Mouse (Mus musculus) liver, embryonic 12.5 days (tissue): ENCODE results near the gene Cat. TPM values are rescaled to one million over a fixed set of nuclear protein-coding genes. Genes with fewer than 3 reads are reported as not detected.

Source experiments
- ATAC-seq: fragments of 200-750 bp; cut with Nextera tagmentation; 2 replicates; pipeline ENCODE4 v1.8.0; 2017; ENCODE audit warnings: moderate number of reproducible peaks, mild to moderate bottlenecking, moderate library complexity
- H3K27ac ChIP-seq: fragments of 300-500 bp; sonication (generic); 2 replicates; pipeline ENCODE4 v1.5.1; 2016; ENCODE audit warnings: mild to moderate bottlenecking
- H3K27me3 ChIP-seq: fragments of 300-500 bp; sonication (generic); replicated peaks from 2 replicates; pipeline ENCODE4 v1.6.1; 2016; ENCODE audit warnings: mild to moderate bottlenecking, moderate library complexity
- H3K36me3 ChIP-seq: fragments of 300-500 bp; sonication (generic); 2 replicates; pipeline ENCODE4 v1.6.1; 2016; ENCODE audit warnings: mild to moderate bottlenecking, moderate library complexity
- H3K4me1 ChIP-seq: fragments of 300-500 bp; sonication (generic); 2 replicates; pipeline ENCODE4 v1.6.1; 2016
- H3K4me2 ChIP-seq: fragments of 300-500 bp; sonication (generic); 2 replicates; pipeline ENCODE4 v1.6.1; 2016; ENCODE audit warnings: mild to moderate bottlenecking, moderate library complexity
- H3K4me3 ChIP-seq: fragments of 300-500 bp; sonication (generic); 2 replicates; pipeline ENCODE4 v1.5.1; 2016; ENCODE audit warnings: mild to moderate bottlenecking, moderate library complexity
- H3K9ac ChIP-seq: fragments of 300-500 bp; sonication (generic); 2 replicates; pipeline ENCODE4 v1.6.1; 2016; ENCODE audit warnings: mild to moderate bottlenecking, moderate library complexity
- H3K9me3 ChIP-seq: fragments of 300-500 bp; sonication (generic); replicated peaks from 2 replicates; pipeline ENCODE4 v1.6.1; 2016; ENCODE audit warnings: mild to moderate bottlenecking, moderate library complexity
- WGBS: fragments of 180-500 bp; shearing (Covaris S2); methylation state at CpG from one replicate; pipeline ENCODE4 v1.1.7; 2016; ENCODE audit not compliant: insufficient replicate concordance; 5-methylcytosine and 5-hydroxymethylcytosine counted together
- polyA plus RNA-seq: library from polyadenylated mRNA; unstranded; fragments of >200 nt; fragmentation: Nextera tagmentation; extraction: Ambion mirVana; gene quantifications from 2 replicates; pipeline ENCODE4 v1.2.1, GENCODE M21; 2016

Cat gene
- polyA plus RNA-seq, 1 experiment from 2014 or later, result 127 TPM

- no peak overlapping the region for H3K9ac ChIP-seq
- H3K4me3 ChIP-seq, result no peak overlapping the region
- 94% methylated on average over 7 of the region's 7 CpGs for WGBS
- no peak overlapping the region for H3K4me2 ChIP-seq
- ATAC-seq, result no peak
- H3K27ac ChIP-seq, result no peak overlapping the region
- peaks cover 91% of the 10 kb centered on the region for H3K36me3 ChIP-seq
- peaks cover 18% of the 10 kb centered on the region for H3K4me1 ChIP-seq
- no peaks in the 10 kb centered on the region for H3K27me3 ChIP-seq
- no peaks in the 10 kb centered on the region for H3K9me3 ChIP-seq
Observed at GRCm38 (mm10) chr2:103455748-103456147, 29.2 kb downstream of the Cat start.

GRCm38 (mm10) chr2:103452550-103452949 lies 32.4 kb downstream of the Cat start:
- H3K4me3 ChIP-seq, result no peak overlapping the region
- no peaks in the 10 kb centered on the region for H3K27me3 ChIP-seq
- no peaks in the 10 kb centered on the region for H3K4me1 ChIP-seq
- H3K27ac ChIP-seq, result no peak overlapping the region
- no peak for ATAC-seq
- no peak overlapping the region for H3K9ac ChIP-seq
- peaks cover 59% of the 10 kb centered on the region for H3K36me3 ChIP-seq
- WGBS, result 78% methylated on average over 5 of the region's 5 CpGs
- no peak overlapping the region for H3K4me2 ChIP-seq
- H3K9me3 ChIP-seq, result no peaks in the 10 kb centered on the region

- 82% methylated on average over 8 of the region's 8 CpGs for WGBS
- no peaks in the 10 kb centered on the region for H3K9me3 ChIP-seq
Observed at GRCm38 (mm10) chr2:103450267-103450666, 34.7 kb downstream of the Cat start.

GRCm38 (mm10) chr2:103449813-103450212 lies 35.1 kb downstream of the Cat start:
- H3K4me3 ChIP-seq, result no peak overlapping the region
- H3K4me1 ChIP-seq, result no peaks in the 10 kb centered on the region
- no peak; the same call in 1 of the 2 replicates for ATAC-seq
- H3K36me3 ChIP-seq, result peaks cover 34% of the 10 kb centered on the region
- no peak overlapping the region for H3K4me2 ChIP-seq
- no peaks in the 10 kb centered on the region for H3K9me3 ChIP-seq
- peaks cover 4% of the 10 kb centered on the region for H3K27me3 ChIP-seq
- H3K9ac ChIP-seq, result no peak overlapping the region
- no peak overlapping the region for H3K27ac ChIP-seq
- 77% methylated on average over 7 of the region's 7 CpGs for WGBS

More at GRCm38 (mm10) chr2:103450267-103450666, 34.7 kb downstream of the Cat start:
- Histone ChIP-seq H3K27me3 (peaks cover 4% of the 10 kb centered on the region), H3K27ac (no peak overlapping the region), H3K4me3 (no peak overlapping the region), H3K36me3 (peaks cover 38% of the 10 kb centered on the region), H3K4me2 (no peak overlapping the region), H3K4me1 (no peaks in the 10 kb centered on the region), H3K9ac (no peak overlapping the region)
- no peak for ATAC-seq

GRCm38 (mm10) chr2:103448947-103449560 lies 35.9 kb downstream of the Cat start:
- no peak overlapping the region for H3K4me3 ChIP-seq
- 56% methylated on average over 14 of the region's 14 CpGs for WGBS
- H3K9me3 ChIP-seq, result no peaks in the 10 kb centered on the region
- no peak for ATAC-seq
- no peak overlapping the region for H3K9ac ChIP-seq
- H3K4me2 ChIP-seq, result no peak overlapping the region
- peaks cover 26% of the 10 kb centered on the region for H3K36me3 ChIP-seq
- peaks cover 4% of the 10 kb centered on the region for H3K27me3 ChIP-seq
- H3K4me1 ChIP-seq, result no peaks in the 10 kb centered on the region
- H3K27ac ChIP-seq, result no peak overlapping the region

- 85% methylated on average over 6 of the region's 6 CpGs for WGBS
- Histone ChIP-seq H3K9me3 (no peaks in the 10 kb centered on the region), H3K4me1 (no peaks in the 10 kb centered on the region), H3K4me3 (no peak overlapping the region), H3K27me3 (peaks cover 4% of the 10 kb centered on the region), H3K27ac (no peak overlapping the region), H3K36me3 (no peaks in the 10 kb centered on the region), H3K4me2 (no peak overlapping the region), H3K9ac (no peak overlapping the region)
- no peak for ATAC-seq
Observed at GRCm38 (mm10) chr2:103446326-103446725, 38.6 kb downstream of the Cat start.

- Histone ChIP-seq H3K4me1 (no peaks in the 10 kb centered on the region), H3K9ac (no peak overlapping the region), H3K27ac (no peak overlapping the region), H3K4me3 (no peak overlapping the region), H3K36me3 (no peaks in the 10 kb centered on the region), H3K27me3 (peaks cover 4% of the 10 kb centered on the region), H3K9me3 (no peaks in the 10 kb centered on the region), H3K4me2 (no peak overlapping the region)
- no peak for ATAC-seq
- 45% methylated on average over 6 of the region's 6 CpGs for WGBS
Observed at GRCm38 (mm10) chr2:103445776-103446175, 39.2 kb downstream of the Cat start.

GRCm38 (mm10) chr2:103439710-103440109 lies 45.2 kb downstream of the Cat start:
- Histone ChIP-seq H3K27ac (no peak overlapping the region), H3K4me2 (peak overlapping the region; percentile 39), H3K27me3 (no peaks in the 10 kb centered on the region; the same call in 1 of the 2 replicates), H3K9me3 (no peaks in the 10 kb centered on the region), H3K36me3 (no peaks in the 10 kb centered on the region), H3K4me3 (no peak overlapping the region), H3K9ac (no peak overlapping the region), H3K4me1 (0 out of 2 replicates have a peak, but pooled peaks cover 5% of the 10 kb centered on the region)
- 0 out of 2 replicates have a peak, but pooled peaks have one; percentile 44 for ATAC-seq
- WGBS, result 3% methylated on average over 12 of the region's 12 CpGs

GRCm38 (mm10) chr2:103439071-103439622 lies 45.8 kb downstream of the Cat start:
- H3K36me3 ChIP-seq, result no peaks in the 10 kb centered on the region
- 74% methylated on average over 11 of the region's 11 CpGs for WGBS
- no peak overlapping the region for H3K9ac ChIP-seq
- H3K27ac ChIP-seq, result no peak overlapping the region
- H3K4me3 ChIP-seq, result no peak overlapping the region
- no peak overlapping the region for H3K4me2 ChIP-seq
- H3K27me3 ChIP-seq, result no peaks in the 10 kb centered on the region; the same call in 1 of the 2 replicates
- H3K4me1 ChIP-seq, result 0 out of 2 replicates have a peak, but pooled peaks cover 5% of the 10 kb centered on the region
- no peaks in the 10 kb centered on the region for H3K9me3 ChIP-seq
- no peak for ATAC-seq

GRCm38 (mm10) chr2:103436534-103436933 lies 48.4 kb downstream of the Cat start:
- no peak for ATAC-seq
- H3K4me2 ChIP-seq, result no peak overlapping the region
- H3K4me3 ChIP-seq, result no peak overlapping the region
- no peak overlapping the region for H3K9ac ChIP-seq
- H3K9me3 ChIP-seq, result no peaks in the 10 kb centered on the region
- 0 out of 2 replicates have a peak, but pooled peaks cover 5% of the 10 kb centered on the region for H3K4me1 ChIP-seq
- WGBS, result 53% methylated on average over 5 of the region's 5 CpGs
- no peak overlapping the region for H3K27ac ChIP-seq
- H3K36me3 ChIP-seq, result no peaks in the 10 kb centered on the region
- no peaks in the 10 kb centered on the region; the same call in 1 of the 2 replicates for H3K27me3 ChIP-seq

- no peak overlapping the region for H3K4me3 ChIP-seq
- peaks cover 5% of the 10 kb centered on the region; the same call in 1 of the 2 replicates for H3K27me3 ChIP-seq
- 0 out of 2 replicates have a peak, but pooled peaks cover 5% of the 10 kb centered on the region for H3K4me1 ChIP-seq
- no peak overlapping the region for H3K4me2 ChIP-seq
- no peak overlapping the region for H3K9ac ChIP-seq
- H3K9me3 ChIP-seq, result no peaks in the 10 kb centered on the region
- ATAC-seq, result no peak
- WGBS, result 57% methylated on average over 2 of the region's 2 CpGs
- no peak overlapping the region for H3K27ac ChIP-seq
- no peaks in the 10 kb centered on the region for H3K36me3 ChIP-seq
Observed at GRCm38 (mm10) chr2:103435110-103435509, 49.9 kb downstream of the Cat start.

- no peaks in the 10 kb centered on the region for H3K9me3 ChIP-seq
- no peak overlapping the region for H3K4me3 ChIP-seq
- 45% methylated on average over 8 of the region's 8 CpGs for WGBS
- no peak overlapping the region for H3K27ac ChIP-seq
- H3K9ac ChIP-seq, result no peak overlapping the region
- H3K27me3 ChIP-seq, result peaks cover 5% of the 10 kb centered on the region; the same call in 1 of the 2 replicates
- H3K4me2 ChIP-seq, result no peak overlapping the region
- H3K4me1 ChIP-seq, result no peaks in the 10 kb centered on the region
- no peak for ATAC-seq
- H3K36me3 ChIP-seq, result no peaks in the 10 kb centered on the region
Observed at GRCm38 (mm10) chr2:103432695-103433275, 52.2 kb downstream of the Cat start.
